Mouse (Mus musculus) left cerebral cortex, adult 8-10 months (tissue): Measurements from ENCODE around the gene Tspyl3. TPM values are rescaled to one million over a fixed set of nuclear protein-coding genes. Genes with fewer than 3 reads are reported as not detected.
"Not testable (repeated sequence)": the region's sequence is repeated elsewhere in the genome, so short reads cannot be mapped to it uniquely, and the experiment has no call there.

Experiments used
- DNase-seq, 2 experiments: peaks; one replicate each; pipeline ENCODE4 v3.0.0; 2022; ENCODE audit warnings: low spot score in 2 of 2
- total RNA-seq, 4 experiments: library from RNA; stranded (reverse); gene quantifications; 2 replicates each; pipeline ENCODE4 v1.2.4; 2022

Gene Tspyl3
- total RNA-seq, result 10 to 100 TPM; 26.5 to 30.0 (median 27.9) TPM

DNA sequence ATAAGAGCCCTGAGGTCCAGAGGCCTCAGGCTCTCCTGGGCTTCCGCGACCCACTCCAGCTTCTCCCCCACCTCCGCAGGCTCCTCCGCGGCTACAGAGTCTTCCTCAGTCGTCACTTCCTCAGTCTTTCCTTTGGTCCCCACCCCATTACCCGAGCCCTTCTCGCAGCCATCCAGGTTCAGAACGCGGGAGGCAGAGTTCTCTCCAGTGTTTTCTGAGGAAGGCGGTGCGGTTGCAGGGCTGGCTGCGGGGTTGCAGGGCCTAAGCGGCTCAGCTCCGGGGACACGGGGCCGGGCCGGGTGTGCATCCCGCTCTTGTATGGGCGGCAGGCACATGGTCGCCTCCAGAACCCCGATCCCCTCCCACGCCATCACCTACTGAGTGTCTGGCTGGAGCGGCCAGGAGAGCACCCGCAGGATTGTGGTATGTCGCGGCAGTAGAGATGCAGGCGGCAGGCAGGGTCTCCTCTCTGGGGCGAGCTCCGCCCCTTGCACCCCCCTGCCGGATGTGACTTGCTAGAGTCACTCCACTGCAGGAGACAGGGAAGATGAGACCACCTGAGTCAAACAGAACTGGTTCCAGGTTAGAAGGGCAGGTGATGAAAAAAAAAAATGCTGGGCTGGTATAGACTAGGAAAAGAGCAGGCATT, at the start of gene Tspyl3:
Gene Tspyl3 (minus strand): TSS at position 496 of the 649 bp plus-strand sequence.
- peak; percentile 50 to 55 for DNase-seq

DNA sequence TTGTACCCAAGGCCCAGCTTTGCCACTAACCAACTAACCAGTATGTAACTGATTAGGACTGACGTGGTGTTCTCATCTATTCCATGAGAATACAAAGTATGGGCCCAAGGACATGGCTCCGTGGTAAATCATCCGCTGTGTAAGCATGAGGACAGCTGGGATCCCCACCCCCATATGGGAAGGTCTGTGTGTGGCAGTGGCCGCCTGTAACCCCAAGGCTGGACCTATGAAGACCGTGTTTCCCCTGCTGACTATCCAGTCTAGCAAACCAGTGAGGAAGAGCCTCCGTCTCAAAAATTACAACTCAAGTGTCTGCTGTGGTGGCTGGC, 49.6 kb upstream of the Tspyl3 start:
- no peak for DNase-seq

DNA sequence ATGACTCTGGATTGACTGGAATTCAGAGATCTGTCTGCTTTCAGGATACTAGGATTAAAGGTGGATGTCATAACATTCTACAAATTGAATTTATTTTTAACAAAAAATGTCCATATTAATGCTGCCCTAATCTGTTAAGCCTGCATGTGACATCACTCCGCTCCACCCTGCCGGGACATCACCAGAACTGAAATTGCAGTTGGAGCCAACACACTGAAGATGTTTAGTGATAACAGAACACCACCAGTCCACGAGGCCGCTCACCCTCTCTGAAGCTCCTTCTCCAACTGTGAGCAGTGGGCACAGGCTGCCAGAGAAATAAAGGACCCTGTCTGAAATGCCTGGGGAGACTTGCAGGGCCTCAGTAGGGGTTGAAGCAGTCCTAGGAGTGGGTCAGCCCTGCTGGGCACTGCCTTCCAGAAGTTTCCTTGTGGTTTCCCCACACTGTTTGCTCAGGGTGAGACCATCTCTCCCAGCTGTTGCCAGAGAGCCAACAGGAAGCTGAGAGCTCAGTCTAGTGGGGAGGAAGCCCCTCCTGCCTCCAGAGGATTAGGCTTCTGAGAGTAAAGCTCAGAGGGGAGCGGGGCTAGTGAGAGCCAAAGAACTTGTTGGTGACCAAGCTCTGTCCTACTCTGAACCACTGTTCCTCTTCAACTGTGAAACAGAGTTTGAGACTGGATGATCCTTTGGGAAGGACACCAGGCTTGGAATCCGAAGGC, 49.1 kb upstream of the Tspyl3 start:
- not testable (repeated sequence) for DNase-seq

DNA sequence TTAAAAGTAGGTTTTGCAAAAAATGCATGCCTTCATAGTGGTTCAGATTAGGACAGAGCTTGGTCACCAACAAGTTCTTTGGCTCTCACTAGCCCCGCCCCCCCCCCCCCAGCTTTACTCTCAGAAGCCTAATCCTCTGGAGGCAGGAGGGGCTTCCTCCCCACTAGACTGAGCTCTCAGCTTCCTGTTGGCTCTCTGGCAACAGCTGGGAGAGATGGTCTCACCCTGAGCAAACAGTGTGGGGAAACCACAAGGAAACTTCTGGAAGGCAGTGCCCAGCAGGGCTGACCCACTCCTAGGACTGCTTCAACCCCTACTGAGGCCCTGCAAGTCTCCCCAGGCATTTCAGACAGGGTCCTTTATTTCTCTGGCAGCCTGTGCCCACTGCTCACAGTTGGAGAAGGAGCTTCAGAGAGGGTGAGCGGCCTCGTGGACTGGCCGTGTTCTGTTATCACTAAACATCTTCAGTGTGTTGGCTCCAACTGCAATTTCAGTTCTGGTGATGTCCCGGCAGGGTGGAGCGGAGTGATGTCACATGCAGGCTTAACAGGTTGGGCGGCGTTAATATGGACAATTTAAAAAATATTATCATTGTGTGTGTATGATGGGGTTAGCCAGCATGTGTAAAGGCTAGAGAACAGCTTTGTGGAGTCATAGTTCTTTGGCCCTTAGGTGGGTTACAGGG, 45.1 kb upstream of the Tspyl3 start:
- not testable (repeated sequence) for DNase-seq

GRCm38 (mm10) chr2:153267331-153267730, 42.1 kb upstream of the Tspyl3 start:
- no peak for DNase-seq

DNA sequence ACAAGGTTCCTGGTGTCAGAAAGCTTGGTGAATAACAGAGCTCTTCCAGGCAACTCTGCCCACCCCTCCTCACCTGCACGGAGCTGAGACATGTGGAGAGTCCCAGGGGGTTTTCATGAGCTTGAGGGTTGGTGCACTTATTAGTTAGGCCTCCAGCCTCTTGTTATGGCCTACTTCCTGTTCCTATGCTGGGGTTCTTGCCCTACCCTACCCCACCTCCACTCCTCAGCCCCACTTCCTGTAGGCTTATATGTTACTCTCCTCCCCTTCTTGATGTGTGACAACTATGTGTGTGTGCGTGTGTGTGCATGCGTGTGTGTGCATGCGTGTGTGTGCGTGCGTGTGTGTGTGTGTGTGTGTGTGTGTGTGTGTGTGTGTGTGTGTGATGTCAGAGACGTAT, 37.8 kb upstream of the Tspyl3 start:
- no peak for DNase-seq

- DNase-seq, result no peak
These were observed 34.8 kb upstream of the Tspyl3 start for GRCm38 (mm10) chr2:153259864-153260674.

DNA sequence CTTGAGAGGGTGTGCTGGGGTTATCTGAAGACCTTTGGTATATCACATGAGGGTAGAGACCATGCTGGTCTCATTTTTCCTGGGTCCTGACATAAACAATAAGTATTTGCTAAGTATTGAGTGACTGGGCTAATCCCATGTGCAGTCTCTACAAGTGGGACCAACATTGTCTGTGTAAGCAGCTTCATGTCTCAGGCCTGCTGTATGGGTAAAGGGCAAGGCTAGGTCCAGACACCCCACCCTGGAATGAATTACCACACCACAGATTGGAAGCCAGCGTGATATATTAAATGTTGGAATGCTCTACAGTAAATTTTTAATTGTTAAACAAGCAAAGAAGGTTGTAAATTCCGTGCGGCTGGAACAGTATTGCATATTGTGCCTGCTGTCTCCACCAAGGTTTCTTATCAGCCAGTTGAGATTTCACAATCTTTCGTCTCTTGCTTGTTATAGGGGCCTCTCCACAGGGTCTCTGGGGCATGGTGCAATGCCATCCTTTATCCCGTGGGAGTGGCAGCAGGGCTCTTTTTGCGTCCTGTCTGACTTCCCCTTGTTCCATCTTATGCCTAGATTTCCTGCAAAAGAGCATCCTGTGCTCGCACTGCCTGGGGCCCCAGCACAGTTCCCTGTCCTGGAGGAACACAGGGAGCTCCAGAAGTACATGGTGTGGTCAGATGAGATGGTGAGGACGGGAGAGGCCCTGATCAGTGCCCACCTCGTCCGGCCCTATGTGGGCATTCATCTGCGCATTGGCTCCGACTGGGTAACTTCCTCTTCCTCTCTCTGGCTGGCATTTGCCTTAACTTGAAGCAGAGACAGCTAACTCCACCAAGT, 34.0 kb upstream of the Tspyl3 start:
- DNase-seq, result no peak

- no peak for DNase-seq
These were observed 31.4 kb upstream of the Tspyl3 start for GRCm38 (mm10) chr2:153256604-153257003.

GRCm38 (mm10) chr2:153249751-153250150, 24.5 kb upstream of the Tspyl3 start:
- DNase-seq, result no peak

DNA sequence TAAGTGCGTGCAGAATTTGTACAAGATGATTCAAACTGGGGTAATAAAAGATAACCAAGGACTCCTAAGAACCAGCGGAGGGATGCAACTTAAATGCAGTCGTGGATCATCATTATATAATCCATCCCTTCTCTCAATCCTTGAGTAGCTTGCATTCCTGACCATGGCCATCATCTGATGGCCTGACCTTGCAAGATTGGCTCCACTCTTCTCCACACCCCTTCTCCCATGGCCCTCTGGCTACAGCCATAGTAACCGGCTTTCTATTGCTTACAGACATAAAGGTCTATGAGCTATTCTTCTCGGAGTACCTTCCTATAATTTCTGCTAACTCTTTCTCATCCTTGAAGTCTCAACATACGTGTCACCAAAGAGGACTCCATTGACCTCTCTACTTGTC, 16.9 kb upstream of the Tspyl3 start:
- DNase-seq, result no peak

DNA sequence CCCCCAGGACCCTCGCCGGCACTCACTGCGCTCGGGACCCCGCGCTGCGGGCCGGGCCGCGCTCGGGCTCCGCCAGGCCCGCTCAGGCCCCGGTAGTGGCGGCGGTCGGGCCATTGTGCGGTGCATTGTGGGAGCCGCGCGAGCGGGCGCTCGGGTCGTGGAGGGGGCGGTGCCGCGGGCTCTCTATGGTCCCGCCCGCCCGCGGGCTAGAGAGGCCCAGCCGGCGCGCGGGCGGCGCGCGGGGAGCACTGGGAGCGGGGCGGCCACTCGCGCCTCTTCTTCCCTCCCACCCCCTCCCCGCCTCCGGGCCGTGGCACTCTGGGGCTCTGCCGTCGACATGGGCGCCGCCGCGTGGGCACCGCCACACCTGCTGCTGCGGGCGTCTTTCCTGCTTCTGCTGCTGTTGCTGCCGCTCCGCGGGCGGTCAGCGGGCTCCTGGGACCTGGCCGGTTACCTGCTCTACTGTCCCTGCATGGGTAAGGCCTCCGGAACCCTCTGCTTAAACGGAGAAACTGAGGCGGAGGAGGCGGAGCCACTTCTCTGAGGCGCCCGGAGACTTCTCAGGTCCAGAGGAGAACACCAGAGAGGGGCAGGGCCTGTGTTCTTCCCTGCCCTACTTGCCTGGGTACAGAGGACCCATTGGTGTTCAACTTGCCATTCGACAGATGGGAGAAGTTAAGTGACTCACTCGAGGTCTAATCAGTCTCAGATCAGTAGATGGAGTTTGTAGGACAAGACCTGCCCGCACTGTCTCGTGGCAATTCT, 16.2 kb upstream of the Tspyl3 start, which contains the start of the genes Plagl2 and Pofut1:
Gene Plagl2 (minus strand): TSS at position 177 of the 765 bp plus-strand sequence.
Gene Pofut1 (plus strand): TSS at position 284 of the 765 bp plus-strand sequence.
- DNase-seq, result peak; percentile 65 to 84

GRCm38 (mm10) chr2:153240701-153241235, 15.5 kb upstream of the Tspyl3 start:
- peak in 1 of 2 experiments; percentile 12 for DNase-seq

- no peak for DNase-seq
These were observed 14.7 kb upstream of the Tspyl3 start for GRCm38 (mm10) chr2:153239860-153240480.

DNA sequence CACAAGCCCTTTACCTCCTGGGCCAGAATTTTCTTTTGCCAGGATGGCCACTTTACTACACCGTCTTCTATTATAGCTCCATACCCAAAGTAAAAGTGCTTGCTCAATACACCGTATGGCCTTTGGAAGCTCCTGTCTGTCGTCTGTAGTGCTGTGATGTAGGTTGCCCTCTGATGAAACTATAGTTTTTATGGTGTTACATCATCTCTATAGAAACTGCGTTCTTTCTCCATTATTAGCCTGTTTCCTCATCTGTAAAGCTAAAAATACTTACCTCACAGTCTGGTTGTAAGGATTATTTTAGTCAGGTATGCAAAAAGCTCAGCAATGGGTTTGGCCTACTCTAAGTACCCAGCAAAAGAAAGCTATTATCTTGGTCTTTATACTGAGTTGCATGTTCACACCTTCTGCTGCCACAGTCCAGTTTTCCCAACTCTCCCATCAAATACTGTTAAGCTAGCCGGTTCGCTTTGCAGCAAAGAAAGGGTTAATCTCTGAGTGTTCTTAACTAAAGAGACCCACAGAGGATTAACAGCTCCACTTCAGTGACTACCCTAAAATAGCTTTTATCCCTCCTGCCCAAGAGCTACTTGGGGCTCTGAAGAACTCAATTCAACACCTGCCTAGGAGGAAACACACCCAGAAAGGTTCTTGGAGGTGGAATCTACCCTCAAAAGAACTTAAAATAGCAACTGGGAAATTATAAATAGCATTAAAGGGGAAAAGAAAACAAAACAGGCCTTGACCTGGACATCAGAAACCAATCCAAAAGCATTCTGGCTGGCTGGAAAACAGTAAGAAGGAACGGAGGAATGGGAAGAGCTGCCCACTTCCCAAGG, 14.0 kb upstream of the Tspyl3 start:
- no peak for DNase-seq

DNA sequence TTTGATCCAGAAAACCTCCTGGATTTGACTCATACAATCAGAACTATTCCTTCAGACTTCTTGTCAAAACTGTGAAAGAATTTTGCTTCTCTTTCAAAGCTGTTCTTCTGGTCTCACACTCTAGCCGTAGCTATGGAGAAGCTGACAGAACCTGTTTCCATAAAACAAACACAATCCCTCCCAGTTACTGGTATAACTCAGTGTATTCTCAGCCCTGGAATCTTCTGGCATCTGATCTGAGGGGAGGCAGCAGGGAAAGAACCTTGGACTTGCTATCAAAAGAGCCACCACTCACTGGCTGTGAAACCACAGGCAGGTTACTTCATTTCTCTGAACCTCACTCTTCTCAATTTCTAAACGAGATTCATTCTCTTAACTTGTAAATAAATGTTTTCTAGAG, 13.2 kb upstream of the Tspyl3 start:
- DNase-seq, result no peak

DNA sequence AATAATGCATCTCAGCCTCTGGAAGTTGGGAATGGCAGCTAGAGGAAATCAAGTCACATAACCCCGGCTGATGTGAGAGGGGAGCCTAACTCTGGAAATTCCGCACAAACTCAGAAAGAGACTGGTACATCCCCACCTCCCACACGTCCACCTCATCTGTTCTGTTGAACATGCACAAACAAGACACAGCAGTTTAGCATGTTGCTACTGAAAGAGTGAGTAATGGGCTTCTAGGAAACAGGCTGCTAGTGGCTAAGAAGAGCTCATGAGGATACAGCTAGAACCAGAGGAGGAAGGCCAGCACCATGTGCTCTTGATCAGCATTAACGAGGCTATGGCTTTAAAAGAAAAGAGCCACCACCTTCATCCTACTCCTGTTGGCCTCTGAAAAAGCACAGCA, 12.7 kb upstream of the Tspyl3 start:
- no peak for DNase-seq

- DNase-seq, result no peak
These were observed 12.0 kb upstream of the Tspyl3 start for GRCm38 (mm10) chr2:153237193-153237592.
